Mouse (Mus musculus): ENCODE results near the gene Zfp26. TPM values are rescaled to one million over a fixed set of nuclear protein-coding genes. Genes with fewer than 3 reads are reported as not detected.
A peak's percentile ranks its signal among the peaks of the same experiment; 100 is the strongest.

Gene Zfp26
- polyA plus RNA-seq, 1 experiment from 2014 or later = 21.8 TPM

DNA sequence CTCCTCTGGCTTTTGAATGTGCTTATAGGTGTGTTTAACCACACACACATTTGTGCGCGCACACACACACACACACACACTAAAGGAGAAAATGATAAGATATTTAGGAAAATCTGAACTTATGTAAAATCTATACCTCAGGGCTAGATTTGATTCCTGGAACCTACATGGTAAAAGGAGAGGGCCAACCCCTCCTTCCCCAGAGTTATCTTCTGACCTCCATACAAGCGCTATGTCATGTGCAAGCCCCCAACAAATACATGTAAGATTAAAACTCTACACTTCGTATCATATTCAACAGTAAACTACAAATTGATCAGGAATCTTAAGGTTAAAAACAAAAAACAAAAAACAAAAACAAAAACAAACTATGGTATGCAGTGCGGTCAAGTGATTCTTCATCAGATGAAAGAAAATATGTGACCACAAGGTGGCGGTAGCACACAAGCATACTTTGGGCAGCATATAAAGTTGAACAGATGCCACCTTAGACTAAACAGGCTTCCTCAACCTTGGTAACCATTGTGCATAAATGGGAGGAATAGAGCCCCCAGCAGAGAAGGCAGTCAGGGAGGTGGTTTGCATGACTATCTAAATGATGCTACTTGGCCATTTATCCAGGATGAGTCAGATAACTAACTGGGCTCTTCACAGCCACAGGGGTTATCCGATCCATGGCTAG, 6.9 kb upstream of the Zfp26 start:
- no peak overlapping the region for H3K4me2 ChIP-seq (ENCODE audit: low read length)
- peaks cover 8% of the 10 kb centered on the region; the same call in 1 of the 2 replicates for H3K9me3 ChIP-seq (ENCODE audit: control insufficient read depth, low read length)
- H3K4me3 ChIP-seq (replicated peaks; ENCODE audit: low read length) = no peak overlapping the region
- no peak overlapping the region for H3K9ac ChIP-seq (replicated peaks; ENCODE audit: low read depth, low read length)
- H3K36me3 ChIP-seq (ENCODE audit: control insufficient read depth, insufficient read depth) = peaks cover 30% of the 10 kb centered on the region
- H3K27ac ChIP-seq (ENCODE audit: low read length) = no peak overlapping the region
- no peaks in the 10 kb centered on the region for H3K4me1 ChIP-seq (replicated peaks; ENCODE audit: control insufficient read depth, insufficient read depth, low read length)
- WGBS = 58% methylated on average over 7 of the region's 7 CpGs
- ATAC-seq = peak; percentile 64
- H3K27me3 ChIP-seq (replicated peaks; ENCODE audit: control insufficient read depth, insufficient read depth, low read length) = 0 out of 2 replicates have a peak, but pooled peaks cover 2% of the 10 kb centered on the region

DNA sequence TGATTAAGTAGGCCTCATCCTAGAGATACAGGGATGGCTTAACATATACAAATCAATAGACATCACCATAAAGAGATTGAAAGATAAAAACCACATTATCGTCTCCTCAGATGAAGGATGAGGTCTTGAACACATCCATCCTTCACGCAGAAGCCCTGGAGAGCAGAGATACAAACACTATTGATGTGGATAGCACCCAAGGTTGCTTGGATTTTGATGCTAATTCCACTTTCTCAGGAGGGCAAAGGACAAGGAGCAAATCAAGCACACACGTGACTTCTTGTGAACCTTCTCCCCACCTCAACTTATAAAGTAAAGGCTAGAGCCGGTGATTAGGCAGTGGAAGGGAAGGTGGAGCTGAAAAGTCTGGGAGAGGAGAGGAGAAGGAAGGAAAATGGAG, 6.3 kb downstream of the Zfp26 start:
- H3K4me1 ChIP-seq (replicated peaks; ENCODE audit: control insufficient read depth, insufficient read depth, low read length) = peaks cover 7% of the 10 kb centered on the region
- H3K4me3 ChIP-seq (replicated peaks; ENCODE audit: low read length) = no peak overlapping the region
- no peak overlapping the region for H3K4me2 ChIP-seq (ENCODE audit: low read length)
- ATAC-seq = no peak
- H3K9ac ChIP-seq (replicated peaks; ENCODE audit: low read depth, low read length) = no peak overlapping the region
- no peaks in the 10 kb centered on the region for H3K27me3 ChIP-seq (replicated peaks; ENCODE audit: control insufficient read depth, insufficient read depth, low read length)
- 94% methylated on average over 4 of the region's 4 CpGs for WGBS
- H3K9me3 ChIP-seq (ENCODE audit: control insufficient read depth, low read length) = no peaks in the 10 kb centered on the region
- H3K36me3 ChIP-seq (ENCODE audit: control insufficient read depth, insufficient read depth) = peaks cover 21% of the 10 kb centered on the region
- H3K27ac ChIP-seq (ENCODE audit: low read length) = no peak overlapping the region

DNA sequence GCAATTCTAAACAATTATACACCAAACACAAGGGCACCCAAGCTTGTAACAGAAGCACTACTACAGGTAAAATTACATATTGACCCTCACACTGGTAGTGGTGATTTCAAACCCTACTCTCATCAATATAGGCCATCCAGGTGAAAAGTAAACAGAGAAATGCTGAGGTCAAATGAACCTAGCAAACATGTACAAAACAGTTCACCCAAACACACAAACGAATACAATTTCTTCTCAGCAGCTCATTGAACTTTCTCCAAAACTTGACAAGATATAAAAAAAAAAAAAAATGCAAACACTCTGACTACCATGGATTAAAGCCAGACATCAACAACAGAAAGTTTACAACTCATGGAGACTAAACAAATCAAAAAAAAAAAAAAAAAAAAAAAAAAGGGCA, 8.5 kb downstream of the Zfp26 start:
- Histone ChIP-seq H3K27ac (ENCODE audit: low read length) (no peak overlapping the region), H3K9me3 (ENCODE audit: control insufficient read depth, low read length) (no peaks in the 10 kb centered on the region), H3K4me1 (replicated peaks; ENCODE audit: control insufficient read depth, insufficient read depth, low read length) (no peaks in the 10 kb centered on the region), H3K9ac (replicated peaks; ENCODE audit: low read depth, low read length) (no peak overlapping the region), H3K27me3 (replicated peaks; ENCODE audit: control insufficient read depth, insufficient read depth, low read length) (no peaks in the 10 kb centered on the region), H3K4me2 (ENCODE audit: low read length) (no peak overlapping the region), H3K36me3 (ENCODE audit: control insufficient read depth, insufficient read depth) (peaks cover 13% of the 10 kb centered on the region), H3K4me3 (replicated peaks; ENCODE audit: low read length) (no peak overlapping the region)
- ATAC-seq = no peak
- 97% methylated on average over 1 of the region's 1 CpGs for WGBS

DNA sequence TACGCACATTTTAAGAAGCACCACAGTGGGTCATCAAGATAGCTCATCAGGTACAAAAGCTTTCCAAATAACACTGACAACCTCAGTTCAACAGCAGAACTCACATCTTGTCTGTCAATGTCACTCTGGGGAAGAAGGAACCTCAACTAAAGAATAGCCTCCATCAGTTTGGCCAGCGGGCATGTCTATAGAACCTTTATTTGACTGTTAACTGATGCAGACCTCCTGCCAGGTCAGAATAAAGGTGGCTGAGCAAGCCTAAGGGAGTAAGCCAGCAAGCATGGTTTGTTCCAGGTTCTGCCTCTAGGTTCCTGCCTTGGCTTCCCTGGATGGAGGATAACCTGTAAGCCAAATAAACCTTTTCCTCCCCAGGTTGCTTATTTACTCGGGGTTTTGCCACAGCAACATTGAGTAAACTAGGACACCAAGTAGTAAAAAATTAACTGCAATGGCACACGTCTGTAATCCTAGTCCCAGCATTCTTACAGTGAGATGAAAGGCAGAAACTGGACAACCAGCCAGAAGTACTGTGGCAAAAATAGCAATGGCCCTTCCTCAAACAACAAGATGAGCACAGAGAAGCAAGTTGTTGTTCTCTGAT, 16.7 kb downstream of the Zfp26 start:
- no peak overlapping the region for H3K27ac ChIP-seq (ENCODE audit: low read length)
- H3K9ac ChIP-seq (replicated peaks; ENCODE audit: low read depth, low read length) = no peak overlapping the region
- peaks cover 47% of the 10 kb centered on the region for H3K36me3 ChIP-seq (ENCODE audit: control insufficient read depth, insufficient read depth)
- no peak for ATAC-seq
- no peak overlapping the region for H3K4me2 ChIP-seq (ENCODE audit: low read length)
- H3K4me1 ChIP-seq (replicated peaks; ENCODE audit: control insufficient read depth, insufficient read depth, low read length) = no peaks in the 10 kb centered on the region
- 84% methylated on average over 4 of the region's 4 CpGs for WGBS
- no peaks in the 10 kb centered on the region for H3K27me3 ChIP-seq (replicated peaks; ENCODE audit: control insufficient read depth, insufficient read depth, low read length)
- H3K4me3 ChIP-seq (replicated peaks; ENCODE audit: low read length) = no peak overlapping the region
- no peaks in the 10 kb centered on the region; the same call in 1 of the 2 replicates for H3K9me3 ChIP-seq (ENCODE audit: control insufficient read depth, low read length)

DNA sequence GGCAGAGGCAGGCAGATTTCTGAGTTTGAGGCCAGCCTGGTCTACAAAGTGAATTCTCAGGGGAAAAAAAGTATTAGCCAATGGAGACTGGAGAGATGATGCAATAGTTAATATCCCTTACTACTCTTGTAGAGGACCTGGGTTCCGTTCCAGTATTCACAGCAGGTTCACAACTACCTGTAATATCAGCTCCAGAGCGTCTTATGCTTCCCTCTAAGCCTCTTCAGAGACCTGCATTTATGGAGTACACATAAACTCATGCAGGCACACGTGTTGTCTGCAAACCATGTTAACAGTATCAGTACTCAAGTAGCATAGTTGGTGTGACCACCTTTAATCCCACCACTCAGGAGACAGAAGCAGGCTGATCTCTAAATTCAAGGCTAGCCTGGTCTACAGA, 30.0 kb downstream of the Zfp26 start:
- Histone ChIP-seq H3K9me3 (ENCODE audit: control insufficient read depth, low read length) (no peaks in the 10 kb centered on the region), H3K27ac (ENCODE audit: low read length) (no peak overlapping the region), H3K4me2 (ENCODE audit: low read length) (no peak overlapping the region), H3K4me3 (replicated peaks; ENCODE audit: low read length) (no peak overlapping the region), H3K4me1 (replicated peaks; ENCODE audit: control insufficient read depth, insufficient read depth, low read length) (no peaks in the 10 kb centered on the region), H3K27me3 (replicated peaks; ENCODE audit: control insufficient read depth, insufficient read depth, low read length) (no peaks in the 10 kb centered on the region), H3K9ac (replicated peaks; ENCODE audit: low read depth, low read length) (no peak overlapping the region), H3K36me3 (ENCODE audit: control insufficient read depth, insufficient read depth) (0 out of 2 replicates have a peak, but pooled peaks cover 2% of the 10 kb centered on the region)
- ATAC-seq = no peak
- 87% methylated on average over 3 of the region's 3 CpGs for WGBS

DNA sequence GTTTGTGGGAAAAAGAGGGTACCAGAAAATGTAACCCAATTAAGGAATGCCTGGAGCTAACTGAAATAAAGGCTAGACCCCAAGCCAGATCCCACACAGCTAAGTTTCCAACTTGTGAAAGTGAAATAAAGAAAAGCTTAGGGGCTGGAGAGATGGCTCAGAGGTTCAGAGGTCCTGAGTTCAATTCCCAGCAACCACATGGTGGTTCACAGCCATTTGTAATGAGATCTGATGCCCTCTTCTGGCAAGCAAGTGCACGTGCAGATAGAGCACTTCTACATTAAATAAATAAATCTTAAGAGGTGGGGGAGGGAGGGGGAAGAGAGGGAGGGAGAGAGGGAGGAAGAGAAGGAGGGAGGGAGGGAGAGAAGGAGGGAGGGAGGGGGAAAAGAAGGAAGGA, 48.5 kb downstream of the Zfp26 start:
- Histone ChIP-seq H3K9ac (replicated peaks; ENCODE audit: low read depth, low read length) (no peak overlapping the region), H3K9me3 (ENCODE audit: control insufficient read depth, low read length) (no peaks in the 10 kb centered on the region), H3K4me2 (ENCODE audit: low read length) (no peak overlapping the region), H3K27me3 (replicated peaks; ENCODE audit: control insufficient read depth, insufficient read depth, low read length) (no peaks in the 10 kb centered on the region), H3K36me3 (ENCODE audit: control insufficient read depth, insufficient read depth) (no peaks in the 10 kb centered on the region), H3K27ac (ENCODE audit: low read length) (no peak overlapping the region), H3K4me1 (replicated peaks; ENCODE audit: control insufficient read depth, insufficient read depth, low read length) (no peaks in the 10 kb centered on the region), H3K4me3 (replicated peaks; ENCODE audit: low read length) (no peak overlapping the region)
- WGBS = 35% methylated on average over 1 of the region's 1 CpGs
- ATAC-seq = no peak

DNA sequence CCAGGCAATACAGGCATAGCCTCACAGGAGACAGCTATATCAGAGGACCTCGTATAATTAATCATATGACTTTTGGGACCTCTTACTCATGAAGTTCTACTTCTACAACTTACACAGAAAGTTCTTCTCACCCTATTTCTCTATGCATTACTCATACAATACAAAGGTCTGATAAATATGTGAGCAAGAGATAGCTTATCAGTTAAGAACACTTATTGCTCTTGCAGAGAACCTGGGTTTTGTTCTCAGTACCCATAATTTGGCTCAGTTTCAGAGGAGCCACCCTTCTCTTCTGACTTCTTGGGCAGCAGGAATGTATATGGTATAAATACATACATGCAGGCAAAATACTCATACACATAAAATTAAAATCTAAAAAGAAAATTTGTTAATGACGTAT, 50.6 kb downstream of the Zfp26 start:
- H3K4me1 ChIP-seq (replicated peaks; ENCODE audit: control insufficient read depth, insufficient read depth, low read length) = no peaks in the 10 kb centered on the region
- 89% methylated on average over 2 of the region's 2 CpGs for WGBS
- H3K9me3 ChIP-seq (ENCODE audit: control insufficient read depth, low read length) = no peaks in the 10 kb centered on the region
- H3K36me3 ChIP-seq (ENCODE audit: control insufficient read depth, insufficient read depth) = no peaks in the 10 kb centered on the region
- ATAC-seq = no peak
- no peak overlapping the region for H3K27ac ChIP-seq (ENCODE audit: low read length)
- no peaks in the 10 kb centered on the region for H3K27me3 ChIP-seq (replicated peaks; ENCODE audit: control insufficient read depth, insufficient read depth, low read length)
- no peak overlapping the region for H3K9ac ChIP-seq (replicated peaks; ENCODE audit: low read depth, low read length)
- H3K4me3 ChIP-seq (replicated peaks; ENCODE audit: low read length) = no peak overlapping the region
- H3K4me2 ChIP-seq (ENCODE audit: low read length) = no peak overlapping the region

DNA sequence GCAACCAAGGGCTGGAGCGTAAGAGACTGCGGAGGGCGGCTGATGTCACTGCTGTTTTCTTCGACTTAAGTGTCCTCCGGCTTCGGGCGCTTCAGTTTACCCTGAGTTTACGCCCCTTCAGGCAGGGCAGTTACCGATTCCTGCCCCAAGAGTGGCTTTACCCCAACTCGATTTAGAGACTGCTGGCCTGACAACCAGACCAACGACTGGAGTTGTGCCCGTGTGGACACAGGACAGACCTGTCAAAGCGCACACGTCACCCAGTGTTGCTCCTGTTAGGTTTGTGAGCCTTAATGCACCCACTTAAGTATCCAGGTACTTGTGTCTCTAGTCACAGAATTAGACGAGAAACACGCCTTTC, 74.6 kb downstream of the Zfp26 start:
- peak overlapping the region; percentile 88 for H3K4me2 ChIP-seq (ENCODE audit: low read length)
- peak overlapping the region; percentile 74 for H3K9ac ChIP-seq (replicated peaks; ENCODE audit: low read depth, low read length)
- H3K9me3 ChIP-seq (ENCODE audit: control insufficient read depth, low read length) = no peaks in the 10 kb centered on the region
- peak overlapping the region; percentile 34; the same call in 1 of the 2 replicates for H3K27ac ChIP-seq (ENCODE audit: low read length)
- H3K4me3 ChIP-seq (replicated peaks; ENCODE audit: low read length) = peak overlapping the region; percentile 65
- H3K4me1 ChIP-seq (replicated peaks; ENCODE audit: control insufficient read depth, insufficient read depth, low read length) = peaks cover 10% of the 10 kb centered on the region
- H3K27me3 ChIP-seq (replicated peaks; ENCODE audit: control insufficient read depth, insufficient read depth, low read length) = no peaks in the 10 kb centered on the region
- ATAC-seq = no peak
- WGBS = 14% methylated on average over 16 of the region's 16 CpGs
- no peaks in the 10 kb centered on the region for H3K36me3 ChIP-seq (ENCODE audit: control insufficient read depth, insufficient read depth)

DNA sequence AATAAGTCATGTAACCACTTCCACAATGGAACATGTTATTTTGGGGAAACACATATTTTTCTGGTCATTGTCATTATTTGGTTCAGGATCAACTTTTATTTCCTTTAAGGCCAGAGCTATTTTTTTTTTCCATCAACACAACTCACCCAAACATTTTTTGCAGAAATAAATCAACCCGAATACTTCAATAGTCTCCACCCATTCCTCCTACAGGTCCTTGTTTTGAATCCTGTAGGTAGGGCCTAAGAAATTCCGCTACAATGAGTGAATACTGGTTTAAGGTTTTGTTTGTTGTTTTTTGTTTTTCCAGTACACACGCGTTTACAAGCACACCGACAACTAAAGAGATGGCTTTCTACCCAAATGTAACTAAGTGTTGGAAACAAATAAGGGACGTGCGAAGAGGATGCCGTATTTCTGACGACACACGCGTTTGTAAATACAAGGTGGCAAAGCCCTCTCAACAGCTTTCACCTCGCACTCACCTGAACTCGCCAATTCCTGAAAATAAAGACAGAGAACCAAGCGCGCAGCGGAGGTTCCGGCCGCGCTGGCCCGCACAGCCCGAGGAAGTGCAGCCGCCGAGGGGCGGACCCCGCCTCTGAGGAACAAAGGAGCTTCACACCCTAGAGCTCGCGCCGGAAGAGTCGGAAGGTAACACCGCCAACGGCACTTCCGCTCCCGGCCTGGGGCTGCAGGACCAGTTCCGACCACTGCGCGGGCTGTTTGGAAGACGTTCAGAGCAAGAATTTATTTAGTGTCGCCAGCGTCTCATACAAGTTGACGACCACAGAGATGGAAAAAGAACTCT, 75.2 kb downstream of the Zfp26 start, which contains the start of gene Zfp560:
Gene Zfp560 (minus strand): TSS at position 646 of the 811 bp plus-strand sequence.
- H3K4me3 ChIP-seq (replicated peaks; ENCODE audit: low read length) = peak within 1 kb of the TSS; percentile 65
- H3K9ac ChIP-seq (replicated peaks; ENCODE audit: low read depth, low read length) = peak within 1 kb of the TSS; percentile 74
- no peaks in the 10 kb centered on the region for H3K27me3 ChIP-seq (replicated peaks; ENCODE audit: control insufficient read depth, insufficient read depth, low read length)
- H3K27ac ChIP-seq (ENCODE audit: low read length) = peak within 1 kb of the TSS; percentile 81
- H3K9me3 ChIP-seq (ENCODE audit: control insufficient read depth, low read length) = no peaks in the 10 kb centered on the region
- under 1% methylated on average over 40 of the region's 40 CpGs for WGBS
- H3K4me2 ChIP-seq (ENCODE audit: low read length) = peak within 1 kb of the TSS; percentile 88
- ATAC-seq = peak; percentile 99
- no peaks in the 10 kb centered on the region for H3K36me3 ChIP-seq (ENCODE audit: control insufficient read depth, insufficient read depth)
- peaks cover 10% of the 10 kb centered on the region for H3K4me1 ChIP-seq (replicated peaks; ENCODE audit: control insufficient read depth, insufficient read depth, low read length)

Measured in forebrain, embryonic 16.5 days (tissue).